Mouse (Mus musculus) common myeloid progenitor, adult 5-6 weeks (primary cell): ENCODE measurements around the gene Bpifb3. TPM values are rescaled to one million over a fixed set of nuclear protein-coding genes. Genes with fewer than 3 reads are reported as not detected.

Source experiments
- ATAC-seq: replicated peaks from 2 replicates; pipeline ENCODE4 v1.8.0; 2016; ENCODE audit warnings: low read depth, mild to moderate bottlenecking, moderate TSS enrichment, inconsistent platforms; ENCODE audit not compliant: poor library complexity, severe bottlenecking
- total RNA-seq: library from RNA; stranded (forward); fragments of 200-1000, 187-1606 nt; gene quantifications from 2 replicates; pipeline ENCODE4 v1.2.3, GENCODE M21; 2017

Bpifb3 gene
- not detected in 2 replicates for total RNA-seq

- ATAC-seq, result no peak
Measured at GRCm38 (mm10) chr2:153917930-153918329, at the start of gene Bpifb3. Gene Bpifb3 (plus strand): TSS chr2:153918230.

GRCm38 (mm10) chr2:153870984-153871383, 47.0 kb upstream of the Bpifb3 start, which contains the start of gene Sun5:
Gene Sun5 (minus strand): TSS chr2:153871084.
- no peak for ATAC-seq

- no peak for ATAC-seq
Measured at GRCm38 (mm10) chr2:153874745-153875144, 43.3 kb upstream of the Bpifb3 start, which contains the start of gene Bpifb2. Gene Bpifb2 (plus strand): TSS chr2:153875045.

GRCm38 (mm10) chr2:153899111-153899510, 18.9 kb upstream of the Bpifb3 start:
- ATAC-seq, result no peak

- no peak for ATAC-seq
Measured at GRCm38 (mm10) chr2:153900088-153900487, 17.9 kb upstream of the Bpifb3 start, which contains the start of gene Bpifb6. Gene Bpifb6 (plus strand): TSS chr2:153900388.

- no peak for ATAC-seq
Measured at GRCm38 (mm10) chr2:153902726-153903125, 15.3 kb upstream of the Bpifb3 start.

GRCm38 (mm10) chr2:153906626-153907025, 11.4 kb upstream of the Bpifb3 start:
- no peak for ATAC-seq

- ATAC-seq, result peak; percentile 40; the same call in 1 of the 2 replicates
Measured at GRCm38 (mm10) chr2:153914151-153914550, 3.9 kb upstream of the Bpifb3 start.

- no peak for ATAC-seq
Measured at GRCm38 (mm10) chr2:153921246-153921645, 3.2 kb downstream of the Bpifb3 start.

GRCm38 (mm10) chr2:153929871-153930413, 11.9 kb downstream of the Bpifb3 start:
- ATAC-seq, result peak; percentile 96

- no peak for ATAC-seq
Measured at GRCm38 (mm10) chr2:153931125-153931524, 13.1 kb downstream of the Bpifb3 start.

GRCm38 (mm10) chr2:153933311-153933710, 15.3 kb downstream of the Bpifb3 start:
- no peak for ATAC-seq

- no peak for ATAC-seq
Measured at GRCm38 (mm10) chr2:153935348-153935747, 17.3 kb downstream of the Bpifb3 start.

GRCm38 (mm10) chr2:153937843-153938242, 19.8 kb downstream of the Bpifb3 start, which contains the start of gene Bpifb4:
Gene Bpifb4 (plus strand): TSS chr2:153938212.
- peak; percentile 57 for ATAC-seq

- peak; percentile 54; the same call in 1 of the 2 replicates for ATAC-seq
Measured at GRCm38 (mm10) chr2:153943537-153943936, 25.5 kb downstream of the Bpifb3 start.

GRCm38 (mm10) chr2:153944567-153944966, 26.5 kb downstream of the Bpifb3 start:
- no peak for ATAC-seq

GRCm38 (mm10) chr2:153952897-153953296, 34.9 kb downstream of the Bpifb3 start:
- peak; percentile 79 for ATAC-seq

GRCm38 (mm10) chr2:153953836-153954235, 35.8 kb downstream of the Bpifb3 start:
- peak; percentile 94 for ATAC-seq

- no peak for ATAC-seq
Measured at GRCm38 (mm10) chr2:153962821-153963331, 44.8 kb downstream of the Bpifb3 start.

GRCm38 (mm10) chr2:153963334-153963733, 45.3 kb downstream of the Bpifb3 start:
- ATAC-seq, result no peak

- ATAC-seq, result no peak
Measured at GRCm38 (mm10) chr2:153970221-153970620, 52.2 kb downstream of the Bpifb3 start.

GRCm38 (mm10) chr2:153974582-153974981, 56.6 kb downstream of the Bpifb3 start, which contains the start of gene Bpifa6:
Gene Bpifa6 (plus strand): TSS chr2:153974945.
- ATAC-seq, result no peak
